Mouse (Mus musculus): ENCODE results near the gene Acsl5. TPM values are rescaled to one million over a fixed set of nuclear protein-coding genes. Genes with fewer than 3 reads are reported as not detected.

The Acsl5 gene
- polyA plus RNA-seq, 1 experiment from 2014 or later = 58.7 TPM

- H3K9ac ChIP-seq (replicated peaks; ENCODE audit: low read depth, low read length) = no peak overlapping the region
- no peak overlapping the region for H3K4me2 ChIP-seq (replicated peaks; ENCODE audit: low read depth, low read length)
- no peaks in the 10 kb centered on the region for H3K4me1 ChIP-seq (ENCODE audit: control insufficient read depth, insufficient read depth, low read length)
- no peaks in the 10 kb centered on the region for H3K9me3 ChIP-seq (ENCODE audit: control insufficient read depth, low read depth, low read length)
- H3K36me3 ChIP-seq (ENCODE audit: control insufficient read depth, insufficient read depth, low read length) = no peaks in the 10 kb centered on the region
- WGBS = 87% methylated on average over 4 of the region's 4 CpGs
- H3K4me3 ChIP-seq (ENCODE audit: low read depth, low read length) = no peak overlapping the region
- no peaks in the 10 kb centered on the region for H3K27me3 ChIP-seq (ENCODE audit: control insufficient read depth, insufficient read depth, low read length)
- no peak for ATAC-seq (ENCODE audit: insufficient number of reproducible peaks, insufficient read depth, low FRiP score, low read depth)
- H3K27ac ChIP-seq (ENCODE audit: low read length) = no peak overlapping the region
Observed at GRCm38 (mm10) chr19:55216876-55217275, 34.9 kb upstream of the Acsl5 start.

- 63% methylated on average over 9 of the region's 9 CpGs for WGBS
- no peaks in the 10 kb centered on the region for H3K36me3 ChIP-seq (ENCODE audit: control insufficient read depth, insufficient read depth, low read length)
- no peak overlapping the region for H3K9ac ChIP-seq (replicated peaks; ENCODE audit: low read depth, low read length)
- no peaks in the 10 kb centered on the region for H3K4me1 ChIP-seq (ENCODE audit: control insufficient read depth, insufficient read depth, low read length)
- no peaks in the 10 kb centered on the region for H3K9me3 ChIP-seq (ENCODE audit: control insufficient read depth, low read depth, low read length)
- no peaks in the 10 kb centered on the region for H3K27me3 ChIP-seq (ENCODE audit: control insufficient read depth, insufficient read depth, low read length)
- H3K4me2 ChIP-seq (replicated peaks; ENCODE audit: low read depth, low read length) = no peak overlapping the region
- H3K27ac ChIP-seq (ENCODE audit: low read length) = no peak overlapping the region
- no peak for ATAC-seq (ENCODE audit: insufficient number of reproducible peaks, insufficient read depth, low FRiP score, low read depth)
- H3K4me3 ChIP-seq (ENCODE audit: low read depth, low read length) = no peak overlapping the region
Observed at GRCm38 (mm10) chr19:55217365-55217764, 34.4 kb upstream of the Acsl5 start.

- Histone ChIP-seq H3K9me3 (ENCODE audit: control insufficient read depth, low read depth, low read length) (no peaks in the 10 kb centered on the region), H3K4me3 (ENCODE audit: low read depth, low read length) (peak overlapping the region; percentile 32), H3K27me3 (ENCODE audit: control insufficient read depth, insufficient read depth, low read length) (no peaks in the 10 kb centered on the region), H3K36me3 (ENCODE audit: control insufficient read depth, insufficient read depth, low read length) (no peaks in the 10 kb centered on the region), H3K4me1 (ENCODE audit: control insufficient read depth, insufficient read depth, low read length) (no peaks in the 10 kb centered on the region), H3K9ac (replicated peaks; ENCODE audit: low read depth, low read length) (0 out of 2 replicates have a peak overlapping the region, but pooled peaks have one; percentile 31), H3K27ac (ENCODE audit: low read length) (no peak overlapping the region), H3K4me2 (replicated peaks; ENCODE audit: low read depth, low read length) (peak overlapping the region; percentile 58)
- peak; percentile 39; the same call in 1 of the 2 replicates for ATAC-seq (ENCODE audit: insufficient number of reproducible peaks, insufficient read depth, low FRiP score, low read depth)
- 3% methylated on average over 20 of the region's 20 CpGs for WGBS
Observed at GRCm38 (mm10) chr19:55218192-55218739, 33.5 kb upstream of the Acsl5 start.

GRCm38 (mm10) chr19:55218741-55219221 is 33.0 kb upstream of the Acsl5 start:
- Histone ChIP-seq H3K9me3 (ENCODE audit: control insufficient read depth, low read depth, low read length) (no peaks in the 10 kb centered on the region), H3K27ac (ENCODE audit: low read length) (no peak overlapping the region), H3K4me3 (ENCODE audit: low read depth, low read length) (peak overlapping the region; percentile 32), H3K27me3 (ENCODE audit: control insufficient read depth, insufficient read depth, low read length) (no peaks in the 10 kb centered on the region), H3K36me3 (ENCODE audit: control insufficient read depth, insufficient read depth, low read length) (no peaks in the 10 kb centered on the region), H3K9ac (replicated peaks; ENCODE audit: low read depth, low read length) (0 out of 2 replicates have a peak overlapping the region, but pooled peaks have one; percentile 31), H3K4me1 (ENCODE audit: control insufficient read depth, insufficient read depth, low read length) (no peaks in the 10 kb centered on the region), H3K4me2 (replicated peaks; ENCODE audit: low read depth, low read length) (peak overlapping the region; percentile 58)
- ATAC-seq (ENCODE audit: insufficient number of reproducible peaks, insufficient read depth, low FRiP score, low read depth) = peak; percentile 51; the same call in 1 of the 2 replicates
- WGBS = 23% methylated on average over 12 of the region's 12 CpGs

GRCm38 (mm10) chr19:55219359-55219758 is 32.4 kb upstream of the Acsl5 start:
- no peaks in the 10 kb centered on the region for H3K4me1 ChIP-seq (ENCODE audit: control insufficient read depth, insufficient read depth, low read length)
- 72% methylated on average over 8 of the region's 8 CpGs for WGBS
- H3K9ac ChIP-seq (replicated peaks; ENCODE audit: low read depth, low read length) = no peak overlapping the region
- no peaks in the 10 kb centered on the region for H3K27me3 ChIP-seq (ENCODE audit: control insufficient read depth, insufficient read depth, low read length)
- no peaks in the 10 kb centered on the region for H3K36me3 ChIP-seq (ENCODE audit: control insufficient read depth, insufficient read depth, low read length)
- no peak overlapping the region for H3K4me3 ChIP-seq (ENCODE audit: low read depth, low read length)
- H3K27ac ChIP-seq (ENCODE audit: low read length) = no peak overlapping the region
- ATAC-seq (ENCODE audit: insufficient number of reproducible peaks, insufficient read depth, low FRiP score, low read depth) = no peak
- H3K4me2 ChIP-seq (replicated peaks; ENCODE audit: low read depth, low read length) = no peak overlapping the region
- no peaks in the 10 kb centered on the region for H3K9me3 ChIP-seq (ENCODE audit: control insufficient read depth, low read depth, low read length)

GRCm38 (mm10) chr19:55221208-55221607 is 30.5 kb upstream of the Acsl5 start:
- no peak overlapping the region for H3K4me2 ChIP-seq (replicated peaks; ENCODE audit: low read depth, low read length)
- H3K36me3 ChIP-seq (ENCODE audit: control insufficient read depth, insufficient read depth, low read length) = no peaks in the 10 kb centered on the region
- H3K4me3 ChIP-seq (ENCODE audit: low read depth, low read length) = no peak overlapping the region
- no peaks in the 10 kb centered on the region for H3K4me1 ChIP-seq (ENCODE audit: control insufficient read depth, insufficient read depth, low read length)
- 80% methylated on average over 6 of the region's 6 CpGs for WGBS
- no peaks in the 10 kb centered on the region for H3K27me3 ChIP-seq (ENCODE audit: control insufficient read depth, insufficient read depth, low read length)
- no peak overlapping the region for H3K9ac ChIP-seq (replicated peaks; ENCODE audit: low read depth, low read length)
- no peak for ATAC-seq (ENCODE audit: insufficient number of reproducible peaks, insufficient read depth, low FRiP score, low read depth)
- H3K9me3 ChIP-seq (ENCODE audit: control insufficient read depth, low read depth, low read length) = no peaks in the 10 kb centered on the region
- H3K27ac ChIP-seq (ENCODE audit: low read length) = no peak overlapping the region

- no peaks in the 10 kb centered on the region for H3K9me3 ChIP-seq (ENCODE audit: control insufficient read depth, low read depth, low read length)
- no peaks in the 10 kb centered on the region for H3K27me3 ChIP-seq (ENCODE audit: control insufficient read depth, insufficient read depth, low read length)
- no peak overlapping the region for H3K27ac ChIP-seq (ENCODE audit: low read length)
- ATAC-seq (ENCODE audit: insufficient number of reproducible peaks, insufficient read depth, low FRiP score, low read depth) = no peak
- no peak overlapping the region for H3K9ac ChIP-seq (replicated peaks; ENCODE audit: low read depth, low read length)
- 87% methylated on average over 9 of the region's 9 CpGs for WGBS
- no peaks in the 10 kb centered on the region for H3K36me3 ChIP-seq (ENCODE audit: control insufficient read depth, insufficient read depth, low read length)
- no peak overlapping the region for H3K4me2 ChIP-seq (replicated peaks; ENCODE audit: low read depth, low read length)
- no peaks in the 10 kb centered on the region for H3K4me1 ChIP-seq (ENCODE audit: control insufficient read depth, insufficient read depth, low read length)
- no peak overlapping the region for H3K4me3 ChIP-seq (ENCODE audit: low read depth, low read length)
Observed at GRCm38 (mm10) chr19:55222268-55222667, 29.5 kb upstream of the Acsl5 start.

- no peaks in the 10 kb centered on the region for H3K27me3 ChIP-seq (ENCODE audit: control insufficient read depth, insufficient read depth, low read length)
- H3K27ac ChIP-seq (ENCODE audit: low read length) = no peak overlapping the region
- no peak for ATAC-seq (ENCODE audit: insufficient number of reproducible peaks, insufficient read depth, low FRiP score, low read depth)
- H3K4me1 ChIP-seq (ENCODE audit: control insufficient read depth, insufficient read depth, low read length) = no peaks in the 10 kb centered on the region
- H3K36me3 ChIP-seq (ENCODE audit: control insufficient read depth, insufficient read depth, low read length) = no peaks in the 10 kb centered on the region
- no peak overlapping the region for H3K4me3 ChIP-seq (ENCODE audit: low read depth, low read length)
- 73% methylated on average over 5 of the region's 5 CpGs for WGBS
- H3K9me3 ChIP-seq (ENCODE audit: control insufficient read depth, low read depth, low read length) = no peaks in the 10 kb centered on the region
- H3K9ac ChIP-seq (replicated peaks; ENCODE audit: low read depth, low read length) = no peak overlapping the region
- no peak overlapping the region for H3K4me2 ChIP-seq (replicated peaks; ENCODE audit: low read depth, low read length)
Observed at GRCm38 (mm10) chr19:55226621-55227020, 25.1 kb upstream of the Acsl5 start.

- no peak for ATAC-seq (ENCODE audit: insufficient number of reproducible peaks, insufficient read depth, low FRiP score, low read depth)
- Histone ChIP-seq H3K4me3 (ENCODE audit: low read depth, low read length) (no peak overlapping the region), H3K27me3 (ENCODE audit: control insufficient read depth, insufficient read depth, low read length) (no peaks in the 10 kb centered on the region), H3K27ac (ENCODE audit: low read length) (no peak overlapping the region), H3K4me1 (ENCODE audit: control insufficient read depth, insufficient read depth, low read length) (no peaks in the 10 kb centered on the region), H3K9me3 (ENCODE audit: control insufficient read depth, low read depth, low read length) (no peaks in the 10 kb centered on the region), H3K4me2 (replicated peaks; ENCODE audit: low read depth, low read length) (no peak overlapping the region), H3K9ac (replicated peaks; ENCODE audit: low read depth, low read length) (no peak overlapping the region), H3K36me3 (ENCODE audit: control insufficient read depth, insufficient read depth, low read length) (no peaks in the 10 kb centered on the region)
- 81% methylated on average over 7 of the region's 7 CpGs for WGBS
Observed at GRCm38 (mm10) chr19:55227135-55227534, 24.6 kb upstream of the Acsl5 start.
